Mouse (Mus musculus): ENCODE results near the gene Zfp661. TPM values are rescaled to one million over a fixed set of nuclear protein-coding genes. Genes with fewer than 3 reads are reported as not detected.

Zfp661 gene
- polyA plus RNA-seq, 1 experiment from 2014 or later = 6.9 TPM

DNA sequence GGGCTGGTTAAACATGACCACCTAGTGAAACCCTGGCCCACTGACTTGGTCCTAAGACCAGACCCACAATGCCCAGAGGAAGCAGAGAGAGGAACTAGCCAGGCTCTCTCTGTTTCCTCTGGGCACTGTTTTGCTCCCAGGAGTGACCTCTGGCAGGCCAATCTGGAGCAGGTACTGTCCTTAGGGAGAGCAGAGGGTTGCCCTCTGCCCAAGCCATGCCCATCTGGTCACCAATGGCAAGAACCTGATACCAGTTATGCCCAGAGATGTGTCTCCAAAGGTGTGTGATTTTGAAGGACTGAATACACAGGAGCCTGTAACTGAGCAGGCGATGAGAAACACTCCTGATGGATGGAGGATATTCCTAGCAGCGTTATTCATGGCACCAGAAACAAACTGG, 45.2 kb downstream of the Zfp661 start:
- Histone ChIP-seq H3K36me3 (no peaks in the 10 kb centered on the region), H3K27me3 (ENCODE audit: low read depth, poor library complexity, severe bottlenecking) (peaks cover 78% of the 10 kb centered on the region), H3K9me3 (replicated peaks) (no peaks in the 10 kb centered on the region), H3K4me3 (no peak overlapping the region), H3K27ac (no peak overlapping the region), H3K4me1 (peaks cover 7% of the 10 kb centered on the region)
- WGBS = 88% methylated on average over 2 of the region's 2 CpGs
- DNase-seq (ENCODE audit: low spot score) = no peak

DNA sequence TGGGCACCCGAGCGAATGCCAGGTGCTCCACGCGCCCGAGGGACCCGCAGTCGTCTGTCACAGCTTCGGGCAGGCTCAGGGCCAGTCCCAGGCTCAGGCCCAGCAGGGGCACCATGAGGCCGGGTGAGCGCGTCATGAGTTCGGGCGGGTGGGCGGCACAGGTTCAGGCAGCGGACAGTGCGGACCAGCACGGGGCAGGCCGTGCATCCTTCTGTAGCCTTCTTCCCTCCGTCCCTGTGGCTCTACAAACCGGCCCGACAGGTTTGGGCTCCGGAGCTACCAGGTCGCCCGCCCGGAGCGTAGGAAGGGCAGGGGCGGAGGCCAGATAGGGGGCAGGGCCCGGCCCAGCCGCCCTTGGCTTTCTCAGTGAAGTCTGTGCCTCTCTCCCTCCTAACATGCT, 45.7 kb downstream of the Zfp661 start, which contains the start of gene Prom2:
TSS of gene Prom2 (minus strand) at position 283 of the 400 bp plus-strand sequence.
- Histone ChIP-seq H3K4me3 (peak within 1 kb of the TSS; percentile 36), H3K4me1 (peaks cover 7% of the 10 kb centered on the region), H3K27ac (peak within 1 kb of the TSS; percentile 19; the same call in 1 of the 2 replicates), H3K36me3 (no peaks in the 10 kb centered on the region), H3K27me3 (ENCODE audit: low read depth, poor library complexity, severe bottlenecking) (peaks cover 82% of the 10 kb centered on the region), H3K9me3 (replicated peaks) (no peaks in the 10 kb centered on the region)
- WGBS = 4% methylated on average over 29 of the region's 29 CpGs
- DNase-seq (ENCODE audit: low spot score) = peak; percentile 59

DNA sequence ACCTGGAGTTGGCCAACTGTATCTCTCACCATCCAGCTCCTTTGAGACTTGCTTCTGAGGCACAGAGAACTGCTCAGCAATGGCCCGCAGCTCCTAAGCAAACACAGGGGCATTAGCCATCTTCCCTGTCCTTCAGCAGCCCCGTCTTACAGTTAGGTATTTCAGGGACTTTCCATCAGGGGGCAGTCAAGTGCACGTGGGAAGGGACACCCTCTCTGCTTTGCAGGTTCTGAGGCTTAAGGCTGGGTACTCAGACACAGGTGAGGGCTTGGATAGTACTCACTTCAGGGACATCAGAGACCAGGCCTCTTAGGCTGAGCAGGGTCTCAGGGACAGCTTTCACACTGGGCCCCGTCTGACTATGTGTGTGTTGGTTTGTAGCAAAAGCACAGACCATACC, 47.4 kb downstream of the Zfp661 start:
- H3K4me3 ChIP-seq = no peak overlapping the region
- peaks cover 7% of the 10 kb centered on the region for H3K4me1 ChIP-seq
- no peaks in the 10 kb centered on the region for H3K36me3 ChIP-seq
- DNase-seq (ENCODE audit: low spot score) = no peak
- WGBS = 29% methylated on average over 4 of the region's 4 CpGs
- no peaks in the 10 kb centered on the region for H3K9me3 ChIP-seq (replicated peaks)
- H3K27ac ChIP-seq = no peak overlapping the region
- peaks cover 82% of the 10 kb centered on the region for H3K27me3 ChIP-seq (ENCODE audit: low read depth, poor library complexity, severe bottlenecking)

DNA sequence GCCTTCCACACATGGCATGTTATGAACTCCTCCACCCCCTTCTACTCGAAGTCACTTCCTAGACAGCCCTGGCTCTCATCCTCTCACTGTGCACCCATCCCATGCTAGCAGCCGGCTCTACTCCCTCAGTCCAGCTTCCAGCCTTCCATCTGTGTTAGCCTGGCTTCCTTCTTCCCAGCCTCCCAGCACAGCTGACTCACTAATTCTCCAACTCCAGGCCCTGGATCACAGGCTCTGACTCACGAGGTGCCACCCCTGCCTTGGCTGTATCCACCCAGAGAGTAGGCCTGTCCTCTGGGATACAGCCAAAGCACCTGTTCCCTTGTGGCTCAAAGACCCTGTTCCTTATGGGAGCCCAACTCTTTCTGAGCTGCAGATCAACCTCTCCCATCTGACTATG, 49.3 kb downstream of the Zfp661 start:
- H3K27me3 ChIP-seq (ENCODE audit: low read depth, poor library complexity, severe bottlenecking) = peaks cover 62% of the 10 kb centered on the region
- 67% methylated on average over 3 of the region's 3 CpGs for WGBS
- no peak overlapping the region for H3K4me3 ChIP-seq
- no peak overlapping the region for H3K27ac ChIP-seq
- no peak for DNase-seq (ENCODE audit: low spot score)
- H3K36me3 ChIP-seq = no peaks in the 10 kb centered on the region
- no peaks in the 10 kb centered on the region for H3K9me3 ChIP-seq (replicated peaks)
- H3K4me1 ChIP-seq = peaks cover 7% of the 10 kb centered on the region

DNA sequence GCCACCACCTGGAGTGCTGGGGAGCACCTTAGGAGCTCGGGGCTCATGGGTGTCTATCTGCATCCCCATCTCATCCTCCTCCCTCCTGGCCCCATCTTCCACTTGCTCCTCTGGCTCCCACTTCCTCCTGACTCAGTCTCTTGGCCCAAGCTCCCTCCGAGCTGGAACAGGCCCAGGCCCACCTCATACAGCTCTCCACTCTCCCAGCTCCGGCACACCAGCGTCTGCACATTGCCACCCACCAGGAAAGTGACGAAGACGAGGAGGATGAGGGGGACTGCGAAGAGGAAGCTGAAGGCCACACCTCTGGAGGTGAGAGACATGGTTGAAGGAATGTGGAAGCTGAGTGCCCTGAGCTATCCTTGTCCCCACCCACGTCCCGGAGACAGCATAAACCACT, 51.5 kb downstream of the Zfp661 start:
- WGBS = 86% methylated on average over 9 of the region's 9 CpGs
- no peak for DNase-seq (ENCODE audit: low spot score)
- no peaks in the 10 kb centered on the region for H3K36me3 ChIP-seq
- H3K4me1 ChIP-seq = no peaks in the 10 kb centered on the region
- H3K27ac ChIP-seq = no peak overlapping the region
- peaks cover 40% of the 10 kb centered on the region for H3K27me3 ChIP-seq (ENCODE audit: low read depth, poor library complexity, severe bottlenecking)
- H3K9me3 ChIP-seq (replicated peaks) = no peaks in the 10 kb centered on the region
- H3K4me3 ChIP-seq = no peak overlapping the region

DNA sequence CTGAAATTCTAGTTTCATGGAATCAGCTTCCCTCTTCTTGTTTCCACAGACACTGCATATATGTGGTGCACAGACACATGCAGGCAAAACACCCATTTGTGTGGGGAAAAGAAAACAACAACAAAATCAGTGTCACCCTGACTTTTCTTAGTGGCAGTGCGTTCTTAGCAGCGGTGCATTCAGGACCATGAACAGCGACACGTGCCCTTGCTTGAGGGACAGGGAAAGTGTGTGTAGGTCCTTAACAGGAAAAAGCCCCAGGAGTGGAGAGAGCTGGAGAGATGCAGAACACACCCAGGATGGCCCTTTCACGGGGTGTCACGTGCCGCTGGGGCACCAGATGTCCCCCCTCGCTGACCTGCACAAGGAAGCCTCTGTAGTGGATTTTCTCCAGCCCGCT, 54.5 kb downstream of the Zfp661 start:
- Histone ChIP-seq H3K36me3 (no peaks in the 10 kb centered on the region), H3K27me3 (ENCODE audit: low read depth, poor library complexity, severe bottlenecking) (peaks cover 10% of the 10 kb centered on the region; the same call in 1 of the 2 replicates), H3K4me3 (no peak overlapping the region), H3K27ac (no peak overlapping the region), H3K4me1 (no peaks in the 10 kb centered on the region), H3K9me3 (replicated peaks) (no peaks in the 10 kb centered on the region)
- peak; percentile 75 for DNase-seq (ENCODE audit: low spot score)
- WGBS = 12% methylated on average over 9 of the region's 9 CpGs

DNA sequence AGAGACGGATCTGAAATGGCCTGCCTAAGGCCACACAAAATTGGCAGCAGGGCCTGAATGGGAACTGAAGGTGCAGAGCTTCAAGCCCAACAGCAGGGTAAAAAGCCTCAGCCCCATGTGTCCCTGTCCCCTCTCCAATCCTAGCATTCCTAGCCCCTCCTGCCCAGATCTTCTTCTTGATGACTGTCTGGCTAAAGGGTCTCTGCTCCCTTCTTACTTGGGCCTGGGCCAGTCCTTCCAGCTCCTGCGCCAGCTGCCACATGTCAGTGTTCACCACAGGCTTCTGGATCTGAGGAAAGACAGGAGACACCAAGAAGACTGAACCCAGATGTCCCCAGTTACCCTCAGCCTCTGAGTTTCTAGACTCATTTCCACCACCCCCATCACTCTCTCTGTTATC, 55.3 kb downstream of the Zfp661 start:
- DNase-seq (ENCODE audit: low spot score) = no peak
- WGBS = 73% methylated on average over 2 of the region's 2 CpGs
- no peak overlapping the region for H3K4me3 ChIP-seq
- H3K27me3 ChIP-seq (ENCODE audit: low read depth, poor library complexity, severe bottlenecking) = peaks cover 3% of the 10 kb centered on the region; the same call in 1 of the 2 replicates
- H3K36me3 ChIP-seq = no peaks in the 10 kb centered on the region
- no peaks in the 10 kb centered on the region for H3K9me3 ChIP-seq (replicated peaks)
- no peaks in the 10 kb centered on the region for H3K4me1 ChIP-seq
- no peak overlapping the region for H3K27ac ChIP-seq

DNA sequence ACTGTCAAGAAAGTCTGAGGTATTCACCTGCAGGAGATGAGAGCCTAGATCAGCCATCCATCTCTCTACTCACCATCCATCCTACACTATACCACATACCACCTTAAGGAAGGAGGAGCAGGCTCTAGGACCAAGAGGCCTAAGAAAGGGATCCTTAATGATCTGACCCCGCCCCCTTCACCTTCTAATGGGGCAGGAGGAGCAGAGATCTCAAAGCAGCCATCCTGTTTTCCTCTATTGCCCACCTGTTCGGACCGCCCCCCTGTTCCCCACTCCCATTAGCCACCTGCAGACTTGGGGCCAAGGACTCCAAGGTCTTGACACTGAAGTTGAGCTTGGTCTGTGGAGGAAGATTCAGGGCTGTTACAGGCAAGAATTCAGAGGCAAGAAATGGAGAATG, 56.5 kb downstream of the Zfp661 start:
- no peak for DNase-seq (ENCODE audit: low spot score)
- H3K36me3 ChIP-seq = no peaks in the 10 kb centered on the region
- H3K4me1 ChIP-seq = no peaks in the 10 kb centered on the region
- 74% methylated on average over 3 of the region's 3 CpGs for WGBS
- no peaks in the 10 kb centered on the region for H3K27me3 ChIP-seq (ENCODE audit: low read depth, poor library complexity, severe bottlenecking)
- H3K27ac ChIP-seq = no peak overlapping the region
- H3K9me3 ChIP-seq (replicated peaks) = no peaks in the 10 kb centered on the region
- H3K4me3 ChIP-seq = no peak overlapping the region

DNA sequence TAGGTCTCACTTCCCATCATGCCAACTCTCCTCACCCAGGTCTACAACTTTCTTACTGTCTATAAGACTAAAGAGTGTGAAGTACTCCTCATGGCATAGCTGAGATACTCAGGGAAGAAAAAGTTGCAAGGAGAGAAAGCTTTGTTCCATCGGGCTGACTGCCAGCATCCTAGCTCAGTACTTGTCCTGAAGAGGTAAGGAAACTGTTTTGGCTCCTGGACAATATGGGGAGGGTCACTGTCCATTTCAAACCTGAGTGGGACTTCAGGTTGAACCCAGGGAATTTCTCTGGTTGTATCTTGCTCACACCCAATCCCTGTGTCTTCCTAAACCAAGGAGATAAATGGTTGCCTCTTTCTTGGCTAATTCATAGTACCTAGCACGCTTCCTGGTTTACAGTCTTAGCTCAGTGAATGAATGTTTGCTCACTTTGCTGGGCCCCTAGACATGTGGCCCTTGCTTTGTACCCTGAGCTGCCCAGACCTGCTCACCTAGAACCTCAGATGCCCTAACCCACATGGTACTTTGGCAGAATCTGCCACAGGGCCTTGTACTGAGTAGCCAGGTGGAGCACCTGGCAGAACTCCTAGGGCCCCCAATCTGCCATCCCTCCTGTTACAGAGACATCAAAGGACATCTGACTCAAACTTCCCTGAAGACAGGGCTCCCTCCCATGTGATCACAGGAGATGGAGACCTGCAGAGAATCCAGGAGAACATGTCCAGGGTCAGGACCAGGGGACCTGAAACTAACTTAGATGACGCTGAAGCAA, 61.7 kb downstream of the Zfp661 start:
- DNase-seq (ENCODE audit: low spot score) = no peak
- peaks cover 24% of the 10 kb centered on the region for H3K4me1 ChIP-seq
- no peaks in the 10 kb centered on the region for H3K9me3 ChIP-seq (replicated peaks)
- 84% methylated on average over 3 of the region's 3 CpGs for WGBS
- H3K4me3 ChIP-seq = no peak overlapping the region
- no peaks in the 10 kb centered on the region for H3K36me3 ChIP-seq
- no peak overlapping the region for H3K27ac ChIP-seq
- H3K27me3 ChIP-seq (ENCODE audit: low read depth, poor library complexity, severe bottlenecking) = peaks cover 10% of the 10 kb centered on the region; the same call in 1 of the 2 replicates

Other genes with a start within 250 kb of the Zfp661 start
- gene Astl, start 248.5 kb downstream of the Zfp661 start, polyA plus RNA-seq (2016; fragmentation: Nextera tagmentation; extraction: Ambion mirVana) = 0.08 and 0.09 TPM in 2 replicates
- 1.7 and 1.9 TPM in 2 replicates for gene Adra2b, start 223.9 kb downstream of the Zfp661 start, polyA plus RNA-seq (2016; fragmentation: Nextera tagmentation; extraction: Ambion mirVana)
- gene Gpat2, start 161.9 kb downstream of the Zfp661 start, polyA plus RNA-seq (2016; fragmentation: Nextera tagmentation; extraction: Ambion mirVana) = 0.10 TPM in 2 replicates
- gene Fahd2a, start 142.5 kb downstream of the Zfp661 start, polyA plus RNA-seq (2016; fragmentation: Nextera tagmentation; extraction: Ambion mirVana) = 15.6 and 21.1 TPM in 2 replicates
- 2.1 and 2.2 TPM in 2 replicates for gene Kcnip3, start 65.0 kb downstream of the Zfp661 start, polyA plus RNA-seq (2016; fragmentation: Nextera tagmentation; extraction: Ambion mirVana)
- gene Prom2, start 45.6 kb downstream of the Zfp661 start, polyA plus RNA-seq (2016; fragmentation: Nextera tagmentation; extraction: Ambion mirVana) = 2.3 and 2.6 TPM in 2 replicates
- gene Mrps5, start 128 bp upstream of the Zfp661 start, polyA plus RNA-seq (2016; fragmentation: Nextera tagmentation; extraction: Ambion mirVana) = 171 and 176 TPM in 2 replicates
- gene Mal, start 69.6 kb upstream of the Zfp661 start, polyA plus RNA-seq (2016; fragmentation: Nextera tagmentation; extraction: Ambion mirVana) = 0.10 and 0.43 TPM in 2 replicates
- gene Mall, start 142.8 kb upstream of the Zfp661 start, polyA plus RNA-seq (2016; fragmentation: Nextera tagmentation; extraction: Ambion mirVana) = 1.3 and 1.8 TPM in 2 replicates
- gene Nphp1, start 201.8 kb upstream of the Zfp661 start, polyA plus RNA-seq (2016; fragmentation: Nextera tagmentation; extraction: Ambion mirVana) = 36.4 and 43.6 TPM in 2 replicates
- gene Mtln, start 205.4 kb upstream of the Zfp661 start, polyA plus RNA-seq (2016; fragmentation: Nextera tagmentation; extraction: Ambion mirVana) = 19.0 and 19.9 TPM in 2 replicates
- gene Bub1, start 244.8 kb upstream of the Zfp661 start, polyA plus RNA-seq (2016; fragmentation: Nextera tagmentation; extraction: Ambion mirVana) = 112 and 126 TPM in 2 replicates

All from limb, embryonic 10.5 days (tissue).